Mouse (Mus musculus) layer of hippocampus, postnatal 25 days (tissue): ENCODE data around the gene BC107364. TPM values are rescaled to one million over a fixed set of nuclear protein-coding genes. Genes with fewer than 3 reads are reported as not detected.
"Not testable (repeated sequence)": the region's sequence is repeated elsewhere in the genome, so short reads cannot be mapped to it uniquely, and the experiment has no call there.

ENCODE experiments used
- DNase-seq, 2 experiments: peaks; one replicate each; pipeline ENCODE4 v3.0.0; 2022; ENCODE audit warnings: mixed read lengths in 2 of 2, low spot score in 1 of 2; ENCODE audit errors: extremely low spot score in 1 of 2
- total RNA-seq, 2 experiments: library from RNA; stranded (reverse); gene quantifications; 2 replicates each; pipeline ENCODE4 v1.2.3; 2021

The BC107364 gene
- total RNA-seq, 2 experiments from 2014 or later = not detected

DNA sequence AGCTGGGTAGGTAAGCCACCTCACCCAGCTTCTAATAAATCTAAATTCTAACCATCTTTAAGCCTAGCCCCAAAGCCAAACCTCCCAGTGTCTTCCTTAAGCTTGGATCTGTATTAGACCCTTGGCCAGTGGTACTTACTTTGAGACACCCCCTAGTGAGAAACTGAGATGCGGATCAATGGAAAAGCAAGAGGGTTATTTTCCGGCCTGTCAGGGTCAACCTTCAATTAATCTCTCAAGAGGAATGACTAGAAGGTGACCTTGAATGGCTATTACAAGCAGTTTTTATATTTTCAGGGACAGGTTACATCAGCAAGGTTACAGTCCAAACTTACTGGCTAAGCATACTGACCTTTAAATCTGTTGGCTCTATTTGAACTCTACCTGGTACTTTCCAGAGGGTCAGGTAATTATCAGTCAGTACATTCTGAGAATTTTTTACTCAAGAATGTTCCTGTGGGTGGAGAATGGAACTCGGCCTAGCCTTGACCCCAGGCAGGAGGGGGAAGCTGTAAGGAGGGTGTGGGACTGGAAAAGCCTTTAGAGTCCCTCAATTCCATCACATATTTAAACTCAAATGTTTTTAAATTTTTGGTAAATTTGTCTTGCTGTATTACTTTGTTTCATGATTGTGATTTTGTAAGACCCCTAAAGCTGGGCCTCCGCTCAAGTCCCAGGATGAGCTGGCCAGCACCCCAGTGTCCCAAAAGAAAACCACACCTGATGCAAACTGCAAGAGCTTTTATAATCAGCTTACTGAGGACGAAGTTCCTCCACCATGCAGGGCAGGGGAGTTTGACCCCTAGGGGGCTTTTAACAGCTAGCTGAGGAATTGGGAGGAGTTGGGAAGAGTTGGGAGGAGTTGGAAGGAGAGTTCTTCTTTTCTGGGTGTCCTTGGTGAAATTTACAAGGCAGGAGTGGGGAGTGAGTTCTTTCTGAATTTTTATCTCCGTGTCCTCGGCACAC, 34.0 kb downstream of the BC107364 start:
- no peak for DNase-seq

DNA sequence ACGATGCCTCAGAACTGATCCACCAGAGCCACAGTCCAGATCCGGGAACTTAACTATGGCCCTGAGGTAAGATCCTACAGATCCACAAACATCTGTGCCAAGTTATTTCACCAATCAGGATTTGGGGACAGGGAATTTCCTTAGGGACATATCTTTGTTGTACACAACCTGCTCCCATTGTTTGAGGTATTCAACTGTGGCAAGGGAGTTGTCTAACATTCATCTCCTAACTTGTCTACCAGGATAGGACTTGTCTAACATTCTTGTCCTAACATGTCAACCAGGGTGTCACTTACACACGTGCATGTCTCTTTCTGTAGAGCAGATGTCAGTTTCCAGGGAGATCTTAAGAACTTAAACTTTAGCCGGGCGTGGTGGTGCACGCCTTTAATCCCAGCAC, 35.5 kb downstream of the BC107364 start:
- no peak for DNase-seq

DNA sequence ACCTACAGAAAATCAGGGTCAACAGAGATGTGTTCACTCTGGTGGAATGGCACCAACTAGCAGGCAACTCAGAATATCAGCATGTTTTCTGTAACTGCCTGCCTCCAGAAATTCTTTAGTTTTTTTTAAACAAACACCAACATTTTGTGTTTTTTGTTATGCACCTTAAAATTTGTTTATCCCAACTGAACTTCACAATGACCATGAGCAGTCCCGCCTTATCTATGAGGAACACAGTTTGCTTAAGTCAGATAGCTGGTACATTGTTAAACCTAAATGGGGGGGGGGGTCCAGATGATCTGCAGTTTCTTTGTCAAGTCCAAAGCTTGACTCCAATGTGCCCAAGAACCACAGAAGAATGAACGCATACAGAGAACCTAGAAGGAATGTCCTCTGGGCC, 36.0 kb downstream of the BC107364 start:
- DNase-seq = no peak

DNA sequence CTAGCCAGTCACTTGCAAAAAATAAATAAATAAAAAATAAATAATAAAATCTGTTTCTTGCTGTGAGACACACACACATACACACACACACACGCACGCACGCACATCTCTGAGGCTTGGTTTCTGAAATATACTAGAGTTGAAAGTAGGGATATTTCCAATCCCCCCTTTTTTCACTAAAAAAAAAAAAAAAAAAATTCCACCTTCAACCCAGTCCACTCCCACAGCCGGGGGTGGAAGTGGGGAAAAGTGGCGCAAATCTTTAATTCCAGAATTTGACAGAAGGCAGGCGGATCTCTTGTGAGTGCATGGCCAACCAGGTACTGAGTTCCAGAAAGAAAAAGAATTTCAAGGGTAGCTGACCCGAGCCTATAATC, 37.2 kb downstream of the BC107364 start:
- no peak for DNase-seq

DNA sequence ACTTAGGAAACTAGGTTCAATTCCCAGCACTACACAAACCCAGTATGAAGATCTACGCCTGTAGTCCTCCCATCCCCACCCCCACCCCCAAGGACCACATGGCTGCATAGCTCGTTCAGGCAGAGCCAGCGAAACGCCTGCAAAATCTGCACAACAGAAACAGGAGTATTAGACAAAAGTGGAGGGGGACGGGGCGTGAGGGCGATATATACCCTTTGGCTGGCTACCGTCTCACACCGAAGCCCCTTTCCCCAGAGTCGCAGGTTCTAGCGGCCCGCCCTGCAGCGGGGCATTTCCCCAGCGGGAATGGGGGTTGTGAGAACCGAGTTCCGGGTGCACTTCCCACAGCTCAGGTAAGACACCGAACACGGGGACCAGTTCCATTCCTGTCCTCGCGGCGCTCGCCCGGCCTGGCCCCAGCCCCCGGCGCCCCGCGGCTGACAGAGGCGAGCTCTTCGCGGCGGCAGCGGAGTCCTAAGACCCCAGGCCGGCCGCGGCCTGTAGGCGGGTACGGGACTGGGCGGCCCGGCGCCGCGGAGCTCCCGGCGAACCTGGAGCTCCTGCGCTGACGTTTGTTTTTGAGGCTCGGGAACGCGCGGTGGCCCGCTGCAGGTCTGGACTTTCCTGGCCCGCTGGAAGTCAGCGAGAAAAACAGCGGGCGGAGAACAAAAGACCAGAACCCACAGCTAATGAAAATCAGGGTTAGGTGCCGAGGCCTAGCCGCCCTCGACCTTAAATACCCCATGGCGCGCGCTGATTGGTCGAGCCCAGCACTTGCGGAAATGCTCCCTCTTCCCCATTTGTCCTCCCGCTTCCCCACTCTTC, 37.8 kb downstream of the BC107364 start:
- peak; percentile 63 to 80 for DNase-seq

DNA sequence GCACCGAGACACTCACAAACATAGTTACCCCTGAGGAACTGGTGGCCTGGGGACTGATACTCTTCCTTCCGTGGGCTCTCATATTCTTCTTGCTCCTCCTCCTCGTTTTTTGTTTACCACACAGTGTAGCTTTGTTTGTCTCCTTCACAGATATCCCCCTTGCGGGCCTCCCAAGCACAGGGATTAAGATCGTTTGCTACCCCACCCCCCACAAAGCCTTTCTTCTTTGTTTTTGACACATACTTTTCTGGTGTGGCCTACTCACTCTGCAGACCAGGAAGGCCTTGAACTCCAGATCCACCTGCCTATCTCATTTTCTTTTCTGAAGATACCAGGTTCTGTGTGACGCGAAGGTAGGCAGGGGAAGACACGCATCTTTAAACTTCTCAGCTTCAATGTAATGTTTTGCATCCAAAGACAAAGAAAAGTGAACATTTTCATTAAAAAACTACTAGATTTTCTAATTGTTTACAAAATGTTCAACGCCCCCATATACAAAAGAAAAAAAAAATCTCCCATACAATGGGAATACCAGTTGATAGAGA, 38.5 kb downstream of the BC107364 start:
- no peak for DNase-seq

DNA sequence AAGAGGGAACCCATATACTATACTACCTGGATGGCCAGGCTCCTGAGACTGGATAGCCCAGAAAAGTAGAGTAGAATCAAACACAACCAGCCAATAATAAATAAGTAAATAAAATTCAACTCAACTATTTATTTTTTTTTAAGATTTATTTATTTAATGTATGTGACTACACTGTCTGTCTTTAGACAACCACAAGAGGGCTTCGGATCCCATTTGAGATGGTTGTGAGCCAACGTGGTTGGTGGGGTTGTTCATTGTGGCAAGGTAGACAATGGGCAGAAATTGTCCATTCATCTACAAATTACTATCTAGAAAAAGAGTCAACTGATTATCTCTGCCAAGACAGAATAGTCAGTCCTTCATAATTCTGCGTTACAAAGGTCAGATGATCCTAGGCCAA, 40.3 kb downstream of the BC107364 start:
- DNase-seq = no peak

DNA sequence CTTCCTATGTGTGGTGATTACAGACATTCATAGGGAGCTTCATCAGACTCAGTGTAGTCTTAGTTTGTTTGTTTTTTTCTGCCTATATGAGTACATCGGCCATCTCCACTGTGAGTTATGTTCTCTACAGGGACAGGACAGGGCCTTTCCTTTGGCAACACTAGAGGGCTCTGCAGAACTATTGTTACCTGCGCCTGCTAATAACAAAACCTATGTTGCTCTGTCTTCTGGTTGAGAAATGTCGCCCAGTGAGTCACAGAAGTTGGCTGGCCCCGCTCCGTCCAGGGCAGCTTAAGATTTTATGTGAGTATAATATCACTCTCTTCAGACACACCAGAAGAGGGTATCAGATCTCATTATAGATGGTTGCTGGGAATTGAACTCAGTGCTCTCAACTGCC, 41.1 kb downstream of the BC107364 start:
- no peak for DNase-seq

DNA sequence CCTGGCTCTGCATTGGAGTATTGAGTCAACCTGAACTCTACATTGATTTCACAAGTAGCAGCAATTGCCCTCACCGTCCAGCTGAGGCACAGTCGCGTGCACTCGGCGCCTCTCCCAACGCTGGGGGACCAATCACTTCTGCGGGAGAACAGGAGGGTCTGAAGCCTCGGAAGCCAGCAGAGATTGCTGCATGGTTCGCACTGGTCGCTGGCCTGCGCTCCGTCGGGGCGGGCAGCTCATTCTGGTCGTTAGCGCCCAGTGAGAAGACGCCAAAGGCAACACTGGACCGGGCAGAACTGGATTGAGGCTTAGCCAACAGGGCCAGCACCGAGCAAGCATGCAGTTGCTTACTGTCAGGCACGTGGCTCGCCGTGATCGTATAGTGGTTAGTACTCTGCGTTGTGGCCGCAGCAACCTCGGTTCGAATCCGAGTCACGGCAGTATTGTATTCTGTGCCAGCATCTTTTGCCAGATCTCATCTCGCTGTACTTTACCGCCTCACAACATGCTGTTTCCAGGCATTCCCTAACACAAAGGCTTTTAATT, 42.3 kb downstream of the BC107364 start:
- DNase-seq = no peak

DNA sequence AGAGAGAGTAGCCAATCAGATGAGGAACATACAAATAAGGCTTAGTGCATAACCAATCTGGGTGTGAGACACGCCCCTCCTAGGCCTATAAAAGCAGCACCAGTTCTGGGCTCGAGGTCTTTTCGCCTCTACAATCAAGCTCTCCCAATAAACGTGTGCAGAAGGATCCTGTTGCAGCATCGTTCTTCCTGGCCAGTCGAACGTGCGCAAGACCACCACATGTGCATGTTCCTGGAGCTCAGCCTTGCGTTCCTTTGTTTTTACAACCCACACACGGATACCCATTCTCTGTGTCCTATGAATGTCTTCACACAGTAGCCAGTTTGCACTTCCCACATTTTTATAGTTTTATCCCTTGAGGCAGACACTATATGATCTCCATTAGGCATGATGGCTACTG, 44.0 kb downstream of the BC107364 start:
- not testable (repeated sequence) for DNase-seq

DNA sequence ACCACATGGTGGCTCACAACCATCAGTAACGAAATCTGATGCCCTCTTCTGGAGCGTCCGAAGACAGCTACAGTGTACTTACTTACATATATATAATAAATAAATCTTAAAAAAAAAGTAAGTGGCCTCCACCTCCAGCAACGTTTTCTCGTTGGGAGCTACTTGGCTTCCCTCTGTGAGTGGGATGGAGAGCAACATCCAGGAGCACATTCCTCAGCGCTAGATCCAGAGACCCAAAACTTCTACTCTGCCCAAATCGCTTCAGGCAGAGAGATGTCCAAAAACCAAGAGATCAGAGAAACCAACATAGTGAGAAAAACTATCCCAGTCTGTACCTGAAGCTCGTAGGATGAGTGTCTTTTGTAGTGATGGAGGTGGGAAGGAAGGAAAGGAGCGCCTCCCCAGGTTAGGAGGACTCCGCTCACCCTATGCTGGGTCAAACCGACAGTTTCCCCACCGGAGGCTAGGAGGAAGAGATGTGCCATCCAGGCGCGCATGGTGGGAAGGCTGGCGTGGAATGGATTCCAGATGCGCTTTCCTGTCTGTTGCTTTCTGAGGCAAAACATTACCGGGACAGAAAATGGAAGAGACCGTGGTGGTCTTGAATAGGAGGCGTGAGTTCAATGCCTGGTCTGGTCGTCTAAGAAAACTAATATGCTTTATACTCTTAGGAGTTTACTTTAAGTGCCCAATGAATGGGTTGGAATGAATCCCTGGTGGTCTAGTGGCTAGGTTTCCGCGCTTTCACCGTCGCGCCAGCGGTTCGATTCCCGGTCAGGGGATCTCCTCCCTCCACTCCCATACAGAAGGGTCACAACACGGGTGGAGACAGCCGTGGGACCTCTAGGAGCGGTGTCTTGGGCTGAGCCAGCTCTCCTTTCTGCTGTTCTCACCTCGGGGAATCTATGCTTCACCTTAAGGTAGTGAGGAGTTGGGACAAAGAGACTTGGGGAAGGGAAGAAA, 46.3 kb downstream of the BC107364 start:
- no peak for DNase-seq

DNA sequence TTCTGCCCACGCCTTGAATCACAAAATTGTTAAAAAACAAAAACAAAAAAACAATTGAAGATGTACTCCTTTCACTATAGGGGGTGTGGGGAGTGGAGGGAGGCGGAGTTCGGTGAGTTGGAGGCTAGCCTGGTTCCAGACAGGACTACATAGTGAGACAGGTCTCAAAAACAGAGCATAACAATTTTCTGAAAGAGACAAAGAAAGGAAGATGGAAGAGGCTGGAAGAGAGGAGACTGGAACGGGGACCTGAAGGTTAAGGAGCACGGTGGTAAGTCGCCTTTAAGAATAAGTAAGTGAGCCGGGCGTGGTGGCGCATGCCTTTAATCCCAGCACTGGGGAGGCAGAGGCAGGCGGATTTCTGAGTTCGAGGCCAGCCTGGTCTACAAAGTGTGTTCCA, 47.1 kb downstream of the BC107364 start:
- DNase-seq = no peak

DNA sequence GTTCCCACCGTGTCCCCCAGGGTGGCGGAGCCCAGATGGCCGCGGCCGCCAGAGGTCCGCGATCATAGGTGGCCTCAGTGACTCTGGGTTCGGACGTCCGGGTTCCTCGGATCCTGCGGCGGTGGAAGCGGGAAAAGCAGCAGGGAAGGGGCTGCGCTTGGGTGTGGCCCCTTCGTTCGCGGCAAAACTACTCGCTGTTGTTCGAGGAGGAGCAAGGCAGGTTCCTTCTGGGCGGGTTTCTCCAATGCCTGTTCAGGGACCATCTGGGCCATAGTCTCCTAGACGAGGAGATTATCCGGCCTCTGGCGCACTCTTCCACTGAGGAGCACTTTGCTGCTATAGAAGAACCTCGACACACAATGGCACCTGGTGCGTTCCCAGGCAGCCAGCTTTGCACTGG, 47.7 kb downstream of the BC107364 start:
- DNase-seq = no peak

DNA sequence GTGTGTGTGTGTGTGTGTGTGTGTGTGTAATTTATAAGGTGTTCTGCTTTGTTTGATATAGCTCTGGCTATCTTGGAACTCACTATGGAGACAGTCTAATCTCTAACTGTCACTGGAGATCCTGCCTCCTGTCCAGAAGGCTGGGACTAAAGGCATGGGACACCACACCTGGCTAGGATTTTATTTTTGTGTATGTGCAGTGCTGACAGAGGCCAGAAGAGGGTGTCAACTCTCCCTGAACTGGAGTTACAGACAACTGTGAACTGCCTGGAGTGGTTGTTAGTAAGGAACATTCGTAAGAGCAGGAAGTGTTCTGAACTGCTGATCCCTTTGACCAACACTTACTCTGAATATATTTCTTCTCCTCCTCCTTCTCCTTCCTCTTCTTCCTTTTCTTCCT, 49.1 kb downstream of the BC107364 start:
- no peak for DNase-seq

DNA sequence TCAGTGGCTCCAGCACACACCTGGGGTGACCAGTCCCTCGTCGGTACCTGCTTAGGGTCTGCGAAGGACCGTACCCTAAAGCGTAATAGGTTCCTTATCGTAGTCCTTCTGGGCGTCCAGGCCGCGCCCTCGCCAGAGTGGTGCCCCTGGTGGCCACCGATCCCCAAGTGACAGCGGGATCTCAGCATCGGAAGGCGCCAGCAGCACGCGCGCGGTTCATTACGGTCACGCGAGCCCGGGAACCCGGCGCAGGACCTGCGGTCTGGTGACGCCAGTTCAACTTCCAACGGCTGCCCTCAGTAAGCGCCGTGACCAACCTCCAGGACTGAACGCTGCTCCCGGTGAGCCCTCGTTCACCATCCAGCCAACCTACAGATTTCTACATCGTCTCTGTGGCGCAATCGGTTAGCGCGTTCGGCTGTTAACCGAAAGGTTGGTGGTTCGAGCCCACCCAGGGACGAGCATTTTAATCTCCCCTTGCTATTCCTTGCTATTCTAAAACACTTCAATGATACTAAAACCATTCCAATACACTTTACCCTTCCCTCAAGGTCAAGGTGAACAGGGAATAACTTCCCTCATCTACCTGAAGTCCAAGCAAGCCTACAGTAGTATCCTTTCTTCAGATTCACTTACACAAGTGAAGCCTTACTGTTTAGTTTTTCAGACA, 50.1 kb downstream of the BC107364 start:
- DNase-seq = peak; percentile 17 to 29

DNA sequence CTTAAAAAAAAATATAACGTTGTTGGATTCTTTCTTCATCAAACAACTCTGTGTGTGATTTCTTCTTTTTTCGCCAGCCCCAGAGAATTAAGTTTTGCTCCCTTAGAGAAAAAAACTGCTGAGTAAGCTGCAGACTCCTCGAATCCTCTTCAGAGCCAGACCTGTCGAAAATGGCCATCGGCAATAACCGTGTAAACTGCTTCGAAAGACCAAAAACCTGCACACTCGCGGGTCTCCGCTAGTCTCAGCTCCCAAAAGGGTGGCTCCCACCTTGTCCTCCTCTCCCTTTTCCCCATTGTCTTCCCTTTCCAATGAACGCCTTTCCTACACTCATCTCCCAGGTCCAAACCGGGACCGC, 50.7 kb downstream of the BC107364 start:
- no peak for DNase-seq

DNA sequence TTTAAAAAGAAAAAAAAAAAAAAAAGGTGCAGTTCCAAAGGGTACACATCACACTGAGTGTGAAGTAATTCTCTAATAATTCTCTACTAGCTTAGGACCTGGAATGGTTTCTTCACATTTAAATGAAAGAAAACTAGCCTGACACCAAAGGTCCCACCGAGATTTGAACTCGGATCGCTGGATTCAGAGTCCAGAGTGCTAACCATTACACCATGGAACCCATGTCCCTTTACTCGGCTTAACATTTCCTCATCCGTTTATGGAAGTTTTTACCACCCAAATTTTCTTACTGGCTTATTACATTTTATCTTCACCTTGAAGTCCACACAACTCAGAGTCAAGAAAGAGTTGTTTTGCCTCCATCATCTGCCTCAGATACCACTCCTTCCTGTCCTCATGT, 53.2 kb downstream of the BC107364 start:
- no peak for DNase-seq

DNA sequence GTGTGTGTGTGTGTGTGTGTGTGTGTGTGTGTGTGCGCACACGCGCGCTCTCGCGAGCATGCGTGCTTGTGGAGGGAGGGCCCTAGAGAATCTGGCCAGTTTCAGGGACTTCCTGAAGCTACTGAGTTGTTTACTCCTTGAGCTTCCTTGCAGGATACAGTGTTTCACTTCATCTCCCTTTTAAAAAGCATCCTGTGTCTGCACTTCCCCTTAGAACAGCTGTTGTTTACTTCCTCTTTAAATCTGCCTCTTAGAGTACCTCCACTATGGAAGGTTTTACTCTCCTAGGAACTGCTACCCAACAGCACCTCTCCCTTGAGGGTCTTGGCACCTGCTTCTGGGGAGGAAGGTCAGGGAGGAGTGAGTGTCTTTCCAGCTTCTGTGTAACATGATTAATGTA, 55.2 kb downstream of the BC107364 start:
- no peak for DNase-seq

DNA sequence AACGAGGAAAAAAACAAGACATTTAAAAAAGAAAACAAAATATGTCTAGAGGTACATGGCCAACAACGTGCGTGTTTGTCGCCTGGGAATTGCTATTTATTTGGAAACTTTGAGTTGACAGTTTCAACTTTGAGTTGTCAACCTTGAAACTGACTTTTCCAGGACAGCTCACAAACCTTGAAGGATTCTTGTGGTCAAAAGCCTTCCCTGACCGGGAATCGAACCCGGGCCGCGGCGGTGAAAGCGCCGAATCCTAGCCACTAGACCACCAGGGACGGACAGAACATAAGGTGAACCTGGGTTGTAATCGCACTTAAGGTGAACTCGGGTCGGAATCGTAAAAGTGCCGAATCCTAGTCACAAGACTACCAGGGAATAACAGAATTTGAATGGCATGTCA, 64.9 kb downstream of the BC107364 start:
- not testable (repeated sequence) for DNase-seq
